Mouse (Mus musculus) kidney, adult 2 months (tissue): ENCODE results near the gene Il17rb.

Experiments used
- CTCF ChIP-seq: fragments of 200-500 bp; conservative IDR thresholded peaks from 2 replicates; pipeline ENCODE4 v1.5.1; 2011; ENCODE audit warnings: low read depth, mild to moderate bottlenecking, control low read depth, low read length, moderate library complexity, mixed read lengths; ENCODE audit not compliant: insufficient read depth, insufficient read length
- POLR2A ChIP-seq: fragments of 200-500 bp; IDR thresholded peaks from one replicate; pipeline ENCODE4 v1.6.1; 2011; ENCODE audit warnings: low read depth, low read length, control low read depth

DNA sequence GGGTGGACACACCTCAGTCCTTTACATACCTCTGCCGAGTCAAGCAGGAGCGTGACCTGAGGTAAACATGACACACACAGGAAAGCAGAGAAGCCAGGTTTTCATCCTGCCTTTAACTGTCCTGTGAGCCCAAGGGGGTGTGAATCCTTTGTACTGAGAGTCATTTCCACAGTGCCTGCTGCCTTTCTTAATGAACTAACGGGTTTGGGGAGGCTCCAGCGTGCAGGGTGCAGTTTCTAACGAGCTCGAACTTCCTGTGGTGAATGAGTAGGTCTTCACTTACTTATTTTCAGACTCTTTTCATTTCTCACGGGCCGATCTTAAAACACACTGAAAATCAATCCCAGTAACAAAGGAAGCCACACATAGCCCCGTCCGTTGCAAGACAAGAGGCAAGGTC lies 5.8 kb upstream of the Il17rb start:
- TF ChIP-seq POLR2A = no peak
- TF ChIP-seq CTCF = no peak
